Mouse (Mus musculus): Measurements from ENCODE around the gene Cyb5rl. TPM values are rescaled to one million over a fixed set of nuclear protein-coding genes. Genes with fewer than 3 reads are reported as not detected.

Cyb5rl gene
- 4.2 and 4.8 TPM in 2 replicates for polyA plus RNA-seq (2015; fragmentation: Nextera tagmentation; extraction: Ambion mirVana)

GRCm38 (mm10) chr4:107066252-107067124 lies at the start of gene Cyb5rl, which contains the start of gene Mrpl37:
TSS of gene Cyb5rl (plus strand) at chr4:107066988.
TSS of gene Mrpl37 (minus strand) at chr4:107066868.

DNA sequence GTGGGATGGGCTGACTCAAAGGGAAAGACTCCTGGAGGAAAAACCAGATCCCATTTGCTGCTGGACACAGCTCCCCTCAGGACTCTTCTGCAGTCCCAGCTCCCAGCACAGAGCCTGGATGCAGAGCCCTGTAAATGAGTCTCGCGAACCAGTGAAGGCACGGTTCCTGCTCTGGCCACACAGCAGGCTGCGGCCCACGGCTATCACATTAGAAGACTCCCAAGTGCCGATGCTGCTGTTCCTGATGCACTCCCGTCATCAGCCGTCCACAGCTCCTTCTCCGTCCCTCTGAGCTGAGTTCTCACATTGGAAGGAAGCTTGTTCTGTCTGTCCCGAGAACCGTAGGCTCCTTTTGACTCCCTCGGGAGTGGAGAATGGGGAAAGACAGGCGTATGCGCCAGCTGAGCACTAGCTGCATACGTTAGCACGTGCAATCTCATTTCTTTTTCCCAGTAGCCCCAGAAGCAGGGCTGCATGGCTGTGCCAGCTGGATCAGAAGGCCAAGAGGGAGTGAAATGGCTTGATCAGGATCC lies 30.1 kb downstream of the Cyb5rl start, which contains the start of gene Cdcp2:
Cdcp2 (plus strand) TSS at position 51 of the 533 bp plus-strand sequence.

Other genes with a start within 250 kb of the Cyb5rl start
- gene Ssbp3, start 156.3 kb upstream of the Cyb5rl start, polyA plus RNA-seq (2015; fragmentation: Nextera tagmentation; extraction: Ambion mirVana), result 29.9 and 35.8 TPM in 2 replicates
- gene Mrpl37, start 120 bp upstream of the Cyb5rl start, polyA plus RNA-seq (2015; fragmentation: Nextera tagmentation; extraction: Ambion mirVana), result 54.9 and 56.7 TPM in 2 replicates
- gene Cdcp2, start 29.9 kb downstream of the Cyb5rl start, polyA plus RNA-seq (2015; fragmentation: Nextera tagmentation; extraction: Ambion mirVana), result not detected in 2 replicates
- 399 and 415 TPM in 2 replicates for gene Tmem59, start 111.4 kb downstream of the Cyb5rl start, polyA plus RNA-seq (2015; fragmentation: Nextera tagmentation; extraction: Ambion mirVana)
- 23.4 and 26.9 TPM in 2 replicates for gene Tceanc2, start 112.1 kb downstream of the Cyb5rl start, polyA plus RNA-seq (2015; fragmentation: Nextera tagmentation; extraction: Ambion mirVana)
- not detected in 2 replicates for gene Ldlrad1, start 142.2 kb downstream of the Cyb5rl start, polyA plus RNA-seq (2015; fragmentation: Nextera tagmentation; extraction: Ambion mirVana)
- 30.4 and 34.2 TPM in 2 replicates for gene Lrrc42, start 186.5 kb downstream of the Cyb5rl start, polyA plus RNA-seq (2015; fragmentation: Nextera tagmentation; extraction: Ambion mirVana)
- 38.6 and 46.0 TPM in 2 replicates for gene Hspb11, start 186.6 kb downstream of the Cyb5rl start, polyA plus RNA-seq (2015; fragmentation: Nextera tagmentation; extraction: Ambion mirVana)
- not detected in 2 replicates for gene Dio1, start 240.2 kb downstream of the Cyb5rl start, polyA plus RNA-seq (2015; fragmentation: Nextera tagmentation; extraction: Ambion mirVana)
- gene Yipf1, start 247.4 kb downstream of the Cyb5rl start, polyA plus RNA-seq (2015; fragmentation: Nextera tagmentation; extraction: Ambion mirVana), result 52.3 and 54.5 TPM in 2 replicates

All from urinary bladder, postnatal 0 days (tissue).